Mouse (Mus musculus) embryonic facial prominence, embryonic 11.5 days (tissue): Measurements from ENCODE around the gene 1600014C23Rik. TPM values are rescaled to one million over a fixed set of nuclear protein-coding genes. Genes with fewer than 3 reads are reported as not detected.

ENCODE experiments used
- ATAC-seq: fragments of 200-750 bp; cut with Nextera tagmentation; replicated peaks from 2 replicates; pipeline ENCODE4 v1.8.0; 2017; ENCODE audit warnings: low read depth; ENCODE audit not compliant: insufficient number of reproducible peaks, low FRiP score, low TSS enrichment
- DNase-seq: peaks from one replicate; pipeline ENCODE4 v3.0.0-alpha.2; 2015; ENCODE audit warnings: low spot score
- H3K27ac ChIP-seq: fragments of 300-500 bp; sonication (generic); replicated peaks from 2 replicates; pipeline ENCODE4 v1.5.1; 2014; ENCODE audit warnings: mild to moderate bottlenecking, low read depth, low read length, control low read depth
- H3K27me3 ChIP-seq: fragments of 300-500 bp; sonication (generic); 2 replicates; pipeline ENCODE4 v1.6.1; 2014; ENCODE audit warnings: mild to moderate bottlenecking, low read length, moderate library complexity, mixed read lengths; ENCODE audit not compliant: control insufficient read depth, insufficient read depth
- H3K36me3 ChIP-seq: fragments of 300-500 bp; sonication (generic); replicated peaks from 2 replicates; pipeline ENCODE4 v1.6.1; 2014; ENCODE audit warnings: low read depth, mild to moderate bottlenecking, low read length, moderate library complexity, mixed read lengths; ENCODE audit not compliant: control insufficient read depth, insufficient read depth
- H3K4me1 ChIP-seq: fragments of 300-500 bp; sonication (generic); 2 replicates; pipeline ENCODE4 v1.6.1; 2014; ENCODE audit warnings: low read length, mixed read lengths; ENCODE audit not compliant: control insufficient read depth, insufficient read depth
- H3K4me2 ChIP-seq: fragments of 300-500 bp; sonication (generic); 2 replicates; pipeline ENCODE4 v1.6.1; 2014; ENCODE audit warnings: low read depth, mild to moderate bottlenecking, control low read depth, low read length, moderate library complexity
- H3K4me3 ChIP-seq: fragments of 300-500 bp; sonication (generic); 2 replicates; pipeline ENCODE4 v1.5.1; 2014; ENCODE audit warnings: low read depth, low read length, control low read depth
- H3K9ac ChIP-seq: fragments of 300-500 bp; sonication (generic); replicated peaks from 2 replicates; pipeline ENCODE4 v1.6.1; 2014; ENCODE audit warnings: mild to moderate bottlenecking, control low read depth, low read length
- H3K9me3 ChIP-seq: fragments of 300-500 bp; sonication (generic); replicated peaks from 2 replicates; pipeline ENCODE4 v1.6.1; 2016; ENCODE audit warnings: mild to moderate bottlenecking, low read length, inconsistent platforms, mixed read lengths; ENCODE audit not compliant: control insufficient read depth
- whole genome bisulfite sequencing: fragments of 180-500 bp; shearing (Covaris S2); extraction: QIAGEN DNeasy Blood & Tissue Kit; methylation state at CpG from one replicate; pipeline ENCODE4 v1.1.7; 2014; 5-methylcytosine and 5-hydroxymethylcytosine counted together
- polyA plus RNA-seq: library from polyadenylated mRNA; unstranded; fragments of >200 nt; fragmentation: Nextera tagmentation; extraction: Ambion mirVana; gene quantifications from 2 replicates; pipeline ENCODE4 v1.2.1, GENCODE M21; 2014

1600014C23Rik gene
- polyA plus RNA-seq, 1 experiment from 2014 or later: not detected

DNA sequence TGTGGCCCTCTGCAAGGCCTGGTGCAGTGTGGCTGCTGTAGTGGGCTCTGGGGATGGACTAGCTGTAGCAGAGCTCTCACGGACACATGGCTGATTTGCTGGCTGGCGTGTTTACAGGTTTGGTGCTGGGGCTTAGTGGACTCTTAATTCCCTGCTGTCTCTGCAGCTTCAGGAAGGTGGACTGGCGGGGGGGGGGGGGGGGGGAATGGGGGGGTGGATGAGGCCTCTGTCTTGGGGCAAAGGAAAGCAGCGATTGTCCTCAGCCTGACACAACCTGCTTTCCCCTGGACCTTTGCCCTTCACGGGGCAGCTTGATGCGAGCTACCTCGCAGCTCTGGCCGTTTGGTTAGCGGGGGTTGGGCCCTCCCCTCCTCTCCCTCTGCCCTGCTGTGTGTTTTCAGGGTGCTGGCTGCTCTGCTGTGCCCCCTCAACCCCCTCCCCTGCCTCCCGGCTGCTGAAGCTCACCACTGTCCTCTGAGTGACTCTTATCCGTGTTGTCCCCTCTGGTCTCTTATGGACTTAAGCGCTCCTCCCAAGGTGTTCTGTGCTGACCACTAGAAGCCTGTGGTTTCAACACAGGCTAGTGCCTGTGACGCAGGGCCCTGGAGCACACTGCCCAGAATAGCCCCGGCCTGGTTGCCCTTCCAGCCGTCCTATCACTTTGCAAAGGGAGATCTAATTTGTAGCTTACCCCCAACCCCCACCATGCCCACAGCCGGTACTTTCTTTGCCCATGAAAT lies 33.0 kb downstream of the 1600014C23Rik start:
- Histone ChIP-seq H3K9ac (no peak overlapping the region), H3K9me3 (no peaks in the 10 kb centered on the region), H3K36me3 (0 out of 2 replicates have a peak, but pooled peaks cover 5% of the 10 kb centered on the region), H3K4me1 (no peaks in the 10 kb centered on the region; the same call in 1 of the 2 replicates), H3K4me2 (no peak overlapping the region), H3K27ac (no peak overlapping the region), H3K27me3 (no peaks in the 10 kb centered on the region), H3K4me3 (no peak overlapping the region)
- WGBS: 44% methylated on average over 10 of the region's 16 CpGs
- DNase-seq: no peak
- no peak for ATAC-seq

- H3K36me3 ChIP-seq: 0 out of 2 replicates have a peak, but pooled peaks cover 5% of the 10 kb centered on the region
- DNase-seq: no peak
- no peaks in the 10 kb centered on the region; the same call in 1 of the 2 replicates for H3K4me1 ChIP-seq
- ATAC-seq: no peak
- WGBS: 86% methylated on average over 3 of the region's 3 CpGs
- H3K9ac ChIP-seq: no peak overlapping the region
- H3K9me3 ChIP-seq: no peaks in the 10 kb centered on the region
- H3K4me3 ChIP-seq: no peak overlapping the region
- H3K4me2 ChIP-seq: no peak overlapping the region
- H3K27ac ChIP-seq: no peak overlapping the region
- H3K27me3 ChIP-seq: no peaks in the 10 kb centered on the region
These were observed 34.5 kb downstream of the 1600014C23Rik start for GRCm38 (mm10) chr17:45699039-45699740.

- 92% methylated on average over 6 of the region's 6 CpGs for WGBS
- Histone ChIP-seq H3K27me3 (no peaks in the 10 kb centered on the region), H3K36me3 (0 out of 2 replicates have a peak, but pooled peaks cover 5% of the 10 kb centered on the region), H3K4me3 (no peak overlapping the region), H3K4me2 (no peak overlapping the region), H3K27ac (no peak overlapping the region), H3K4me1 (no peaks in the 10 kb centered on the region; the same call in 1 of the 2 replicates), H3K9me3 (no peaks in the 10 kb centered on the region), H3K9ac (no peak overlapping the region)
- ATAC-seq (no peak), DNase-seq (no peak)
These were observed 35.3 kb downstream of the 1600014C23Rik start for GRCm38 (mm10) chr17:45698368-45698767.

DNA sequence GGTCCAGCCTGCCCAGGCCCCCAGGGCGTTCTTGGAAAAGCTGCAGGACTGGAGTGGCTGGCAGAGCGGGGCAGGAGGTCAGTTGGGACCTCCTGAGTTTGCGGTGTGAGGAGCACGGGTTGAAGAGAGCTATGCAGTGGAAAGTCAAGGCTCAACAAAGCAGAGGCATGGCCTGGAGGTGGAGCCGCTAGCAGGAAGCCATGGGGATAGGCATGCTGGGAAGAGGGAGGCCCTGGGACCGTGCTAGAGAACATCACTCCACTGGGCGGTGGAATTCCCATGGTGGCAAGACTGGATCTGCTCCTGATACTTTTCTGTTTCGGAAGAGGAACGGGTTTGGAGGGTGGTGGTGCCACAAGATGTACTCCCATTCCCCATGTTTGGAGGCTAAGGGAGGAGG lies 36.7 kb downstream of the 1600014C23Rik start:
- H3K4me1 ChIP-seq: no peaks in the 10 kb centered on the region; the same call in 1 of the 2 replicates
- H3K36me3 ChIP-seq: 0 out of 2 replicates have a peak, but pooled peaks cover 5% of the 10 kb centered on the region
- no peak overlapping the region for H3K4me2 ChIP-seq
- H3K9ac ChIP-seq: no peak overlapping the region
- H3K27me3 ChIP-seq: no peaks in the 10 kb centered on the region
- ATAC-seq: no peak
- no peak overlapping the region for H3K27ac ChIP-seq
- WGBS: 90% methylated on average over 9 of the region's 9 CpGs
- no peak for DNase-seq
- H3K9me3 ChIP-seq: no peaks in the 10 kb centered on the region
- H3K4me3 ChIP-seq: no peak overlapping the region

DNA sequence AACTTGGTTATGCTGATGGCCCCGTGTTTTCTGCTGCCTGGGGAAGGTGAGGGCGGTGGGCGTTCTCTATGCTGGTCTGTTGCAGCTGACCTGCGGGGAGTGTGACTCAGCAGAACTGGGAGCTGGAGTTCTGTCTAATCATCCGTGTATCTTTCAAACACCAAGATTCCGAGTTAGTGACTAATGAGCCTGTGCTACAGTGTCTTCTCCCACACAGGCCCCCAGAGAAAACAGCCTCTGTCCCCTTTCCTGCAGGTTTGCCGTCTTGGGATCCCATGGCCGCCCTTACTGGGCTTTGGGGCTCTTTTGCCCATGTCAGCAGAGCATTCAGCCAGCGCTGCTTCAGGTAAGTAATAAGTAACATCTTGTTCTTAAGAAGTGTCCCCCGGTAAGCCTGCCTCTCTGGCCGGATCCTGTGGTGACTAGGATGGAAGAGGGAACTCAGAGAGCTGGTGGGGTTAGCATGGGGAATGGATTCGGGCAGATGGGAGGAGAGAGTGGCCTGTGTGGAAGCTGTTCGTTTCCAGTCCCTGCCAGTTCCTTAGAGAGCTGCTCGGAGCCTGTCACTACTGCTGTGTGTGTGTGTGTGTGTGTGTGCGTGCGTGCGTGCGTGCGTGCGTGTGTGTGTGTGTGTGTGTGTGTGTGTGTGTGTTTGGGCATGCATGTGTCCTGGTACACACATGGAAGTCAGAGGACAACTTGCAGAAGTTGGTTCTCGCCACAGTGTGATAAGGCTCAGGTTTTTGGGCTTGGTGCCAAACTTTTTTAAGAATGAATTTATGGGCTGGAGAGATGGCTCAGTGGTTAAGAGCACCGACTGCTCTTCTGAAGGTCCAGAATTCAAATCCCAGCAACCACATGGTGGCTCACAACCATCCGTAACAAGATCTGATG lies 38.2 kb downstream of the 1600014C23Rik start:
- H3K4me2 ChIP-seq: no peak overlapping the region
- 79% methylated on average over 23 of the region's 23 CpGs for WGBS

GRCm38 (mm10) chr17:45693812-45694565 lies 39.7 kb downstream of the 1600014C23Rik start:
- no peak for DNase-seq
- Histone ChIP-seq H3K4me2 (no peak overlapping the region), H3K9me3 (no peaks in the 10 kb centered on the region), H3K4me3 (no peak overlapping the region), H3K27me3 (no peaks in the 10 kb centered on the region), H3K4me1 (no peaks in the 10 kb centered on the region; the same call in 1 of the 2 replicates), H3K36me3 (0 out of 2 replicates have a peak, but pooled peaks cover 2% of the 10 kb centered on the region), H3K27ac (no peak overlapping the region), H3K9ac (no peak overlapping the region)
- WGBS: 85% methylated on average over 18 of the region's 18 CpGs
- ATAC-seq: no peak

More for the DNA sequence above, 38.2 kb downstream of the 1600014C23Rik start:
- Histone ChIP-seq H3K27me3 (no peaks in the 10 kb centered on the region), H3K27ac (no peak overlapping the region), H3K4me3 (no peak overlapping the region), H3K36me3 (0 out of 2 replicates have a peak, but pooled peaks cover 5% of the 10 kb centered on the region), H3K4me1 (no peaks in the 10 kb centered on the region; the same call in 1 of the 2 replicates), H3K9me3 (no peaks in the 10 kb centered on the region), H3K9ac (no peak overlapping the region)
- DNase-seq: no peak
- no peak for ATAC-seq

DNA sequence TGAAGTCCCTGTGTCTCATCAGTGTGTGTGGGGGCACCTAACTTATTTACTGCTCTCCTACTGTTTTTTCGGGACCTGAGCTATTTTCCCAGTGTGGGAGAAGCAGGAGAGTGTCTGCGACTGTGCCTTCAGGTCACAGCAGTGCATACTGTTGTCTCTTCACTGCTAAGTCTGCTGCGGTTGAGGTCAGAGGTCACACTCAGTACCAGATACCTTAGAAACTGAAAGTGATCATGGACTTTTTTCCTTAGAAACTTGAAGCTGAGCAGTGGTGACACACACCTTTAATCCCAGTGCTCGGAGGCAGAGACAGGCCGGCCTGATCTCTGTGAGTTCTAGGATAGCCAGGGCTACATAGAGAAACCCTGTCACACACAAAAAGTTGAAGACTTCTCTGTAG lies 41.5 kb downstream of the 1600014C23Rik start:
- H3K9ac ChIP-seq: no peak overlapping the region
- DNase-seq: no peak
- no peaks in the 10 kb centered on the region for H3K36me3 ChIP-seq
- H3K27me3 ChIP-seq: no peaks in the 10 kb centered on the region
- H3K27ac ChIP-seq: no peak overlapping the region
- H3K4me1 ChIP-seq: no peaks in the 10 kb centered on the region; the same call in 1 of the 2 replicates
- H3K9me3 ChIP-seq: no peaks in the 10 kb centered on the region
- WGBS: 68% methylated on average over 5 of the region's 5 CpGs
- H3K4me3 ChIP-seq: no peak overlapping the region
- no peak overlapping the region for H3K4me2 ChIP-seq
- no peak for ATAC-seq
